Mouse (Mus musculus) embryonic facial prominence, embryonic 11.5 days (tissue): ENCODE data around the gene Cdk20. TPM values are rescaled to one million over a fixed set of nuclear protein-coding genes. Genes with fewer than 3 reads are reported as not detected.

Experiments
- ATAC-seq: fragments of 200-750 bp; cut with Nextera tagmentation; replicated peaks from 2 replicates; pipeline ENCODE4 v1.8.0; 2017; ENCODE audit warnings: low read depth; ENCODE audit not compliant: insufficient number of reproducible peaks, low FRiP score, low TSS enrichment
- DNase-seq: peaks from one replicate; pipeline ENCODE4 v3.0.0-alpha.2; 2015; ENCODE audit warnings: low spot score
- H3K27ac ChIP-seq: fragments of 300-500 bp; sonication (generic); replicated peaks from 2 replicates; pipeline ENCODE4 v1.5.1; 2014; ENCODE audit warnings: mild to moderate bottlenecking, low read depth, low read length, control low read depth
- H3K27me3 ChIP-seq: fragments of 300-500 bp; sonication (generic); 2 replicates; pipeline ENCODE4 v1.6.1; 2014; ENCODE audit warnings: mild to moderate bottlenecking, low read length, moderate library complexity, mixed read lengths; ENCODE audit not compliant: control insufficient read depth, insufficient read depth
- H3K36me3 ChIP-seq: fragments of 300-500 bp; sonication (generic); replicated peaks from 2 replicates; pipeline ENCODE4 v1.6.1; 2014; ENCODE audit warnings: low read depth, mild to moderate bottlenecking, low read length, moderate library complexity, mixed read lengths; ENCODE audit not compliant: control insufficient read depth, insufficient read depth
- H3K4me1 ChIP-seq: fragments of 300-500 bp; sonication (generic); 2 replicates; pipeline ENCODE4 v1.6.1; 2014; ENCODE audit warnings: low read length, mixed read lengths; ENCODE audit not compliant: control insufficient read depth, insufficient read depth
- H3K4me2 ChIP-seq: fragments of 300-500 bp; sonication (generic); 2 replicates; pipeline ENCODE4 v1.6.1; 2014; ENCODE audit warnings: low read depth, mild to moderate bottlenecking, control low read depth, low read length, moderate library complexity
- H3K4me3 ChIP-seq: fragments of 300-500 bp; sonication (generic); 2 replicates; pipeline ENCODE4 v1.5.1; 2014; ENCODE audit warnings: low read depth, low read length, control low read depth
- H3K9ac ChIP-seq: fragments of 300-500 bp; sonication (generic); replicated peaks from 2 replicates; pipeline ENCODE4 v1.6.1; 2014; ENCODE audit warnings: mild to moderate bottlenecking, control low read depth, low read length
- H3K9me3 ChIP-seq: fragments of 300-500 bp; sonication (generic); replicated peaks from 2 replicates; pipeline ENCODE4 v1.6.1; 2016; ENCODE audit warnings: mild to moderate bottlenecking, low read length, inconsistent platforms, mixed read lengths; ENCODE audit not compliant: control insufficient read depth
- WGBS: fragments of 180-500 bp; shearing (Covaris S2); extraction: QIAGEN DNeasy Blood & Tissue Kit; methylation state at CpG from one replicate; pipeline ENCODE4 v1.1.7; 2014; 5-methylcytosine and 5-hydroxymethylcytosine counted together
- polyA plus RNA-seq: library from polyadenylated mRNA; unstranded; fragments of >200 nt; fragmentation: Nextera tagmentation; extraction: Ambion mirVana; gene quantifications from 2 replicates; pipeline ENCODE4 v1.2.1, GENCODE M21; 2014

Gene Cdk20
- polyA plus RNA-seq, 1 experiment from 2014 or later, result 6.7 TPM

- H3K27ac ChIP-seq, result no peak overlapping the region
- no peak for ATAC-seq
- no peaks in the 10 kb centered on the region for H3K36me3 ChIP-seq
- no peak overlapping the region for H3K4me3 ChIP-seq
- H3K9ac ChIP-seq, result no peak overlapping the region
- H3K4me1 ChIP-seq, result no peaks in the 10 kb centered on the region
- no peaks in the 10 kb centered on the region for H3K9me3 ChIP-seq
- no peak for DNase-seq
- WGBS, result 74% methylated on average over 4 of the region's 4 CpGs
- H3K27me3 ChIP-seq, result no peaks in the 10 kb centered on the region
- no peak overlapping the region for H3K4me2 ChIP-seq
Observed at GRCm38 (mm10) chr13:64477968-64478367, 45.9 kb downstream of the Cdk20 start.

DNA sequence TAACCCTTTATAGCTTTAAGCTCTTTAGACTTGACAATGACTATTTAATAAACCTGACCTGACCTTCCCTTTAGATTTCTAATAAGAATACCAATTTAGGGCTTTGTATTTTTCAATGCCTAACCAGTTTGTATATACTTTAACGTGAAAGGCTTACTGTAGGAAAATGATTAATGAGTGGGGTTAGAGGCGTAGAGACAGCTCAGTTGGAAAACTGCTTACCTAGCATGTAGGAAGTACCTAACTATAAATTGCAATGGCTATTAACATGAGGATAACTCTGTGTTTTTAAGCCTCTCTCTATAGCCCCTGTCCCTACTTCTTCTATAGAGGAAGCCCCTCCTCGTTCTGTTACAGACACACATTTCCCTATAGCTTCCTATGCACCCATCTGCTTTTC is 47.8 kb downstream of the Cdk20 start:
- no peak overlapping the region for H3K9ac ChIP-seq
- ATAC-seq (no peak), DNase-seq (no peak)
- H3K9me3 ChIP-seq, result no peaks in the 10 kb centered on the region
- no peaks in the 10 kb centered on the region for H3K4me1 ChIP-seq
- 87% methylated on average over 3 of the region's 3 CpGs for WGBS
- no peak overlapping the region for H3K4me3 ChIP-seq
- H3K36me3 ChIP-seq, result no peaks in the 10 kb centered on the region
- no peak overlapping the region for H3K4me2 ChIP-seq
- no peak overlapping the region for H3K27ac ChIP-seq
- no peaks in the 10 kb centered on the region for H3K27me3 ChIP-seq

- no peak overlapping the region for H3K27ac ChIP-seq
- H3K9me3 ChIP-seq, result no peaks in the 10 kb centered on the region
- H3K9ac ChIP-seq, result no peak overlapping the region
- DNase-seq (no peak), ATAC-seq (no peak)
- H3K4me3 ChIP-seq, result no peak overlapping the region
- no peaks in the 10 kb centered on the region for H3K4me1 ChIP-seq
- WGBS, result 72% methylated on average over 6 of the region's 6 CpGs
- no peak overlapping the region for H3K4me2 ChIP-seq
- no peaks in the 10 kb centered on the region for H3K36me3 ChIP-seq
- no peaks in the 10 kb centered on the region for H3K27me3 ChIP-seq
Observed at GRCm38 (mm10) chr13:64489886-64490285, 57.8 kb downstream of the Cdk20 start.

Other genes with a start within 250 kb of the Cdk20 start
- 29.5 and 33.6 TPM in 2 replicates for gene Cdc14b, start 157.0 kb upstream of the Cdk20 start, polyA plus RNA-seq
- gene Aaed1, start 119.6 kb upstream of the Cdk20 start, polyA plus RNA-seq, result 29.3 and 30.9 TPM in 2 replicates
- 151 and 163 TPM in 2 replicates for gene Ctsl, start 61.4 kb upstream of the Cdk20 start, polyA plus RNA-seq
- not detected in 2 replicates for gene Fam240b, start 65.5 kb downstream of the Cdk20 start, polyA plus RNA-seq